Mouse (Mus musculus) gastrocnemius, adult 2 months (tissue): ENCODE results near the gene Ncoa1. TPM values are rescaled to one million over a fixed set of nuclear protein-coding genes. Genes with fewer than 3 reads are reported as not detected.
"Not testable (repeated sequence)": the region's sequence is repeated elsewhere in the genome, so short reads cannot be mapped to it uniquely, and the experiment has no call there.

Source experiments
- DNase-seq: peaks from one replicate; pipeline ENCODE4 v3.0.0; 2022
- H3K27ac ChIP-seq: fragments of 200-600 bp; 2 replicates; pipeline ENCODE4 v1.8.1; 2022; ENCODE audit warnings: mild to moderate bottlenecking
- H3K4me3 ChIP-seq: fragments of 200-600 bp; 2 replicates; pipeline ENCODE4 v1.8.1; 2022; ENCODE audit warnings: mild to moderate bottlenecking, moderate library complexity
- CTCF ChIP-seq: fragments of 200-600 bp; IDR thresholded peaks from 2 replicates; pipeline ENCODE4 v1.8.1; 2022; ENCODE audit warnings: antibody characterized with exemption, mild to moderate bottlenecking, moderate library complexity
- intact Hi-C: fragments of 180-260 bp; cut with DNase I; formaldehyde crosslinking; loops from one replicate; pipeline ENCODE4 v1.15.1; 2025
- total RNA-seq, 2 experiments: library from RNA; stranded (reverse); gene quantifications; 2 replicates each; pipeline ENCODE4 v1.2.3; 2021

The Ncoa1 gene
- total RNA-seq, 2 experiments from 2014 or later = 26.1 to 26.6 TPM

DNA sequence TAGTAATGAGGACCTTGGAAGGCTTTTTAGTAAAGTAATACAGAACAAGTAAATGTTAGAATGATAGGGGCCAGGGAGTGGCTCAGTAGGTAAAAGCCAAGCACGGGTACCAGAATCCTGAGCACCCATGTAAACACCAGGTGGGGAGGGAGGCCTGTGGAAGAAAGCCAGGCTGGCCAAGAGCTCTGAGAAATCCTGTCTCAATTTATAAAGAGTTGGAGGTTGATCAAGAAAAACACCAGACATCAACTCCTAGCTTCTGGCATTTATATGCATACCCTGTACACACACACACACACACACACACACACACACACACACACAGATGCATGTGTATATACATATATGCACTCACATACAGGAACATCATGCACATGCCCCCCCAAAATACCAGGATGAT is 14.6 kb downstream of the Ncoa1 start:
- intact Hi-C loops = no loop called here
- TF ChIP-seq CTCF = no peak
- H3K4me3 ChIP-seq = no peak overlapping the region
- DNase-seq = no peak
- H3K27ac ChIP-seq = peak overlapping the region; percentile 55; the same call in 1 of the 2 replicates

- peak; percentile 23; the same call in 1 of the 2 replicates for TF ChIP-seq CTCF
- intact Hi-C loops = no loop called here
- no peak overlapping the region for H3K4me3 ChIP-seq
- peak overlapping the region; percentile 40; the same call in 1 of the 2 replicates for H3K27ac ChIP-seq
- no peak for DNase-seq
These were observed 16.0 kb downstream of the Ncoa1 start for GRCm38 (mm10) chr12:4460990-4461389.

GRCm38 (mm10) chr12:4454956-4455565 is 21.9 kb downstream of the Ncoa1 start:
- H3K4me3 ChIP-seq = no peak overlapping the region
- DNase-seq = no peak
- TF ChIP-seq CTCF = no peak
- no peak overlapping the region for H3K27ac ChIP-seq
- intact Hi-C loops = no loop called here

DNA sequence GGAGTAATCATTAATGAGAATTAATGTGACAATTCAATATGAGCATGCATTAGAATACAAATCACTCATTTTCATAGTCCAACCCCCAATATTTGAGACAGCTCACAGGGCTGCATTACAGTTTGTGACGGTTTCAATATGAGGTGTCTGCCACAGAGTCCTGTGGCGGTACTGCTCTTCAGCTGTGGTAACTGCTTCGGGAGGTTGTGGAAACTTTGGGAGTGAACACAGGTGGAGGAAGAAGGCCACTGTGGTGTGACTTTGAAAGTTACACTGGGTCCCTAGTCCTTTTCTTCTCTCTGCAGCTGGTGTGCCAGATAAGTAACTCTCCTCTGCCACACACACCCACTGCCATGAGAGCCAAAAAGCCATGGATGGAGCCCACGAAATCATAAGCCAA is 22.7 kb downstream of the Ncoa1 start:
- intact Hi-C loops = no loop called here
- no peak for TF ChIP-seq CTCF
- H3K4me3 ChIP-seq = no peak overlapping the region
- DNase-seq = no peak
- H3K27ac ChIP-seq = no peak overlapping the region

DNA sequence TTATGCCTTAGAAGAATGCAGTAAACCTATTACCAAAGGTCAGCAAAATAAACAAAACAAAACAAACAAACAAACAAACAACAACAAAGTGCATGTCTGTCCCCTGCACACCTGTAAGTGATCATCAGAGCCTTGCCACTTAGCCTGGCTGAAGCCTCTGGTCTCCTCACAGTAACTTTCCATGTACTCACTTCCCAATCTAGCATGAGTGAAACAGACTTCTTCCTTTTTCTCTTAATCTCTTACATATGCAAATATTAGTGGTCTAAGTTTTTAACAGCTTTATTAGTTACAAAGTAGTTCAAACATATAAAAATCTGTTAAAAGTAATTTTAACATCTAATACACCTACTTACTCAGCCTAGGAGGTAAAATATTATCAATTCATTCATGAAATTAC is 24.7 kb downstream of the Ncoa1 start:
- no peak for DNase-seq
- H3K27ac ChIP-seq = no peak overlapping the region
- intact Hi-C loops = no loop called here
- no peak for TF ChIP-seq CTCF
- no peak overlapping the region for H3K4me3 ChIP-seq

DNA sequence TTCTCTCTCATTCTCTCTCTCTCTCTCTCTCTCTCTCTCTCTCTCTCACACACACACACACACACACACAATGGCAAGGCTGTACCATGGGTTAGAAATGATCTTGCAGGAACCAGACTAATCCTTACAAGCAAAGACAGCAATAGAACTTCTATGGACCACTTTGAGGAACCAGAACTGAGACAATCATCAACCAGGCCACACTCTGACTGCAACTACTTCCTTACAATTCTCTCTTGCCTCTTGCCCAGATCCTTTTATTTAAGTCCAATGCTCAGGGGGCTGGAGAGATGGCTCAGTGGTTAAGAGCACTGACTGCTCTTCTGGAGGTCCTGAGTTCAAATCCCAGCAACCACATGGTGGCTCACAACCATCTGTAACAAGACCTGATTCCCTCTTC is 26.5 kb downstream of the Ncoa1 start:
- DNase-seq, intact Hi-C loops, H3K4me3 ChIP-seq, H3K27ac ChIP-seq: not testable (repeated sequence)

- no peak for TF ChIP-seq CTCF
- no peak overlapping the region for H3K4me3 ChIP-seq
- no peak for DNase-seq
- no peak overlapping the region for H3K27ac ChIP-seq
- intact Hi-C loops = no loop called here
These were observed 28.8 kb downstream of the Ncoa1 start for GRCm38 (mm10) chr12:4448076-4448589.

DNA sequence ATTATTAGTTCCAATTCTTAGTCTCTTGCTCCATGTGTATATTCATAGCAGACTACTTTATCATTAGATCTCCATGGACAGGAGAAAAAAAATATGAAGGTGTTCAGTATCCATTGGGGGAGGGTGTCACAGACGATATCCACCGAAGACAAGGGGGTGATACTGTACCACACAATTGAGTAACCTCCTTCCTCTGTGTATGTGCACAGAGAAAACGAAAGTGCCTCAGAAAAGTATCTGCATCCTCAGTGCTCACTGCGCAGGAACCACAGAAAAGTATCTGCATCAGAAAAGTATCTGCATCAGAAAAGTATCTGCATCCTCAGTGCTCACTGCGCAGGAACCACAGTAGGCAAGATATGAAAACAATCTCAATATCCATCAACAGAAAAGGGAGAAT is 32.0 kb downstream of the Ncoa1 start:
- no peak for DNase-seq
- Histone ChIP-seq H3K4me3 (no peak overlapping the region), H3K27ac (no peak overlapping the region)
- intact Hi-C loops = no loop called here
- TF ChIP-seq CTCF = no peak

GRCm38 (mm10) chr12:4441451-4441850 is 35.5 kb downstream of the Ncoa1 start:
- no peak for TF ChIP-seq CTCF
- intact Hi-C loops = no loop called here
- DNase-seq = no peak
- no peak overlapping the region for H3K4me3 ChIP-seq
- H3K27ac ChIP-seq = no peak overlapping the region

DNA sequence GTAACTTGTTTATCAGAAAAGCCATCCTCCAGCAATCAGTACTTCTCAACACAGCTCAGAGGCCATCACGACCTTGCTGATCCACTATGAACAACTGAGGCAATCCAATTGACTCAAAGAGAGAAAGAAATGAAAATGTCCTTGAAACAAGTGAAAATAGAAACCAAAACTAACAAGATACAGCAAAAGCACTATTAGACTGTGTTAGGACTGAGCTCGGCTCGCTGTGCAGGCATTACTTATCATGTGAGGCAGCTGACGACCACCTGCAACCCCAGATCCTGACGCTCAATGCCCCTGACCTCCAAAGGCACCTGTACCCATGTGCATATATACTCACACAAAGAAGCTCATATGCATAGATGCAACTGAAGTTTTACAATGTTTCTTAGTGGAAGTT is 40.8 kb downstream of the Ncoa1 start:
- DNase-seq = no peak
- intact Hi-C loops = no loop called here
- TF ChIP-seq CTCF = no peak
- no peak overlapping the region for H3K4me3 ChIP-seq
- no peak overlapping the region; the same call in 1 of the 2 replicates for H3K27ac ChIP-seq

GRCm38 (mm10) chr12:4433549-4433948 is 43.4 kb downstream of the Ncoa1 start:
- no peak for DNase-seq

DNA sequence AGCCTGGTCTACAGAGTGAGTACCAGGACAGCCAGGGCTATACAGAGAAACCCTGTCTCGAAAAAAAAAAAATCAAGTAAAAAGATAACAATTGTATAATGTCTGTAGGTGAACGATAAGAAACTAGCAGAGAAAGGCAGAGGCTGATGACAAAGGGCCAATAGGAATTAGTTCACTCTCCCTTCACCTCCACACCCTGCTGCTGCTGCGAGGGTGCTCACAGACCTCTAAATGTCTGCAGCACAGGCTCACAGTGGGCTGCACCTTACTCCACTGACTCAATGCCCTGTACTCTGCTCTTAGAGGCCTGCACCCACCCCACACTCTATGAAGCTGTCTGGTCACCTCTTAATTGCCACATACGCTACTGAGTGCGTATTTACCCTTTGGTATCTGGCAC is 45.0 kb downstream of the Ncoa1 start:
- H3K4me3 ChIP-seq = no peak overlapping the region
- DNase-seq = no peak
- no peak overlapping the region for H3K27ac ChIP-seq
- no peak for TF ChIP-seq CTCF
- intact Hi-C loops = loop anchor here (5.0 kb wide), 1 partner anchor 40 kb away; no protein-coding TSS in a partner anchor

More at GRCm38 (mm10) chr12:4433549-4433948, 43.4 kb downstream of the Ncoa1 start:
- H3K27ac ChIP-seq = no peak overlapping the region; the same call in 1 of the 2 replicates
- H3K4me3 ChIP-seq = no peak overlapping the region
- intact Hi-C loops = loop anchor here (5.0 kb wide), 1 partner anchor 39 kb away; no protein-coding TSS in a partner anchor
- TF ChIP-seq CTCF = no peak

GRCm38 (mm10) chr12:4430061-4430825 is 46.7 kb downstream of the Ncoa1 start:
- Histone ChIP-seq H3K4me3 (no peak overlapping the region; the same call in 1 of the 2 replicates), H3K27ac (peak overlapping the region; percentile 63)
- intact Hi-C loops = loop anchor here (5.0 kb wide), 1 partner anchor 42 kb away; no protein-coding TSS in a partner anchor
- TF ChIP-seq CTCF = no peak
- DNase-seq = no peak
